Mouse (Mus musculus) adrenal gland, adult 2 months (tissue): ENCODE data around the gene Stum. TPM values are rescaled to one million over a fixed set of nuclear protein-coding genes. Genes with fewer than 3 reads are reported as not detected.
"Not testable (repeated sequence)": the region's sequence is repeated elsewhere in the genome, so short reads cannot be mapped to it uniquely, and the experiment has no call there.

Experiments used
- DNase-seq: peaks from one replicate; pipeline ENCODE4 v3.0.0; 2021
- long read RNA-seq: library from polyadenylated mRNA; stranded (forward); transcript quantifications from one replicate; pipeline ENCODE4 v2.0.0, GENCODE M21; 2021
- polyA plus RNA-seq: library from polyadenylated mRNA; depleted of rRNA; stranded (reverse); fragments of >200 nt; gene quantifications from 2 replicates; pipeline ENCODE4 v1.2.3, GENCODE M21; 2012; rRNA removed
- total RNA-seq, 2 experiments: library from RNA; stranded (reverse); gene quantifications; 2 replicates each; pipeline ENCODE4 v1.2.3; 2021

Stum gene
- total RNA-seq (under 1 TPM; 0.52 to 0.63 TPM), polyA plus RNA-seq (0.19 and 2.0 TPM in 2 replicates)
- long read RNA-seq, partial matches to known transcripts: 0 of 1 reads
- long read RNA-seq, other reads (novel, unspliced or antisense): 0 of 1 reads

GRCm38 (mm10) chr1:180483399-180484291 lies at the start of gene Stum:
Gene Stum, minus strand, starts transcription at chr1:180483504.
- DNase-seq: peak; percentile 82

GRCm38 (mm10) chr1:180532671-180533070 lies 49.4 kb upstream of the Stum start:
- DNase-seq: no peak

- DNase-seq: no peak
Observed at GRCm38 (mm10) chr1:180530457-180531263, 47.4 kb upstream of the Stum start.

GRCm38 (mm10) chr1:180529847-180530246 lies 46.5 kb upstream of the Stum start:
- no peak for DNase-seq

- no peak for DNase-seq
Observed at GRCm38 (mm10) chr1:180525301-180525700, 42.0 kb upstream of the Stum start.

GRCm38 (mm10) chr1:180523320-180523719 lies 40.0 kb upstream of the Stum start:
- DNase-seq: no peak

- DNase-seq: no peak
Observed at GRCm38 (mm10) chr1:180520190-180520589, 36.9 kb upstream of the Stum start.

GRCm38 (mm10) chr1:180519520-180519919 lies 36.2 kb upstream of the Stum start:
- DNase-seq: no peak

GRCm38 (mm10) chr1:180518899-180519298 lies 35.6 kb upstream of the Stum start:
- not testable (repeated sequence) for DNase-seq

GRCm38 (mm10) chr1:180518412-180518811 lies 35.1 kb upstream of the Stum start:
- no peak for DNase-seq

- no peak for DNase-seq
Observed at GRCm38 (mm10) chr1:180517390-180518054, 34.2 kb upstream of the Stum start.

GRCm38 (mm10) chr1:180514077-180514476 lies 30.8 kb upstream of the Stum start:
- no peak for DNase-seq

- no peak for DNase-seq
Observed at GRCm38 (mm10) chr1:180510879-180511278, 27.6 kb upstream of the Stum start.

- no peak for DNase-seq
Observed at GRCm38 (mm10) chr1:180510442-180510841, 27.1 kb upstream of the Stum start.

GRCm38 (mm10) chr1:180508662-180509061 lies 25.4 kb upstream of the Stum start:
- DNase-seq: no peak

GRCm38 (mm10) chr1:180507291-180507791 lies 24.0 kb upstream of the Stum start:
- peak; percentile 81 for DNase-seq

- DNase-seq: no peak
Observed at GRCm38 (mm10) chr1:180506341-180506740, 23.0 kb upstream of the Stum start.

- no peak for DNase-seq
Observed at GRCm38 (mm10) chr1:180504899-180505298, 21.6 kb upstream of the Stum start.

- no peak for DNase-seq
Observed at GRCm38 (mm10) chr1:180503484-180503883, 20.2 kb upstream of the Stum start.

GRCm38 (mm10) chr1:180502566-180502965 lies 19.3 kb upstream of the Stum start:
- no peak for DNase-seq

- no peak for DNase-seq
Observed at GRCm38 (mm10) chr1:180500641-180501040, 17.3 kb upstream of the Stum start.

GRCm38 (mm10) chr1:180500218-180500617 lies 16.9 kb upstream of the Stum start:
- DNase-seq: no peak
